Mouse (Mus musculus) forebrain, embryonic 12.5 days (tissue): ENCODE results near the gene Sesn1. TPM values are rescaled to one million over a fixed set of nuclear protein-coding genes. Genes with fewer than 3 reads are reported as not detected.

Source experiments
- ATAC-seq: fragments of 200-750 bp; cut with Nextera tagmentation; 2 replicates; pipeline ENCODE4 v1.8.0; 2017; ENCODE audit warnings: moderate TSS enrichment; ENCODE audit not compliant: low FRiP score
- H3K27ac ChIP-seq: fragments of 300-500 bp; sonication (generic); 2 replicates; pipeline ENCODE4 v1.5.1; 2016; ENCODE audit warnings: mild to moderate bottlenecking
- H3K27me3 ChIP-seq: fragments of 300-500 bp; sonication (generic); 2 replicates; pipeline ENCODE4 v1.6.1; 2016; ENCODE audit warnings: mild to moderate bottlenecking
- H3K36me3 ChIP-seq: fragments of 300-500 bp; sonication (generic); replicated peaks from 2 replicates; pipeline ENCODE4 v1.6.1; 2016; ENCODE audit warnings: mild to moderate bottlenecking
- H3K4me1 ChIP-seq: fragments of 300-500 bp; sonication (generic); 2 replicates; pipeline ENCODE4 v1.6.1; 2016
- H3K4me2 ChIP-seq: fragments of 300-500 bp; sonication (generic); 2 replicates; pipeline ENCODE4 v1.6.1; 2016; ENCODE audit warnings: mild to moderate bottlenecking, moderate library complexity
- H3K4me3 ChIP-seq: fragments of 300-500 bp; sonication (generic); replicated peaks from 2 replicates; pipeline ENCODE4 v1.5.1; 2016; ENCODE audit warnings: mild to moderate bottlenecking
- H3K9ac ChIP-seq: fragments of 300-500 bp; sonication (generic); 2 replicates; pipeline ENCODE4 v1.6.1; 2016; ENCODE audit warnings: mild to moderate bottlenecking
- H3K9me3 ChIP-seq: fragments of 300-500 bp; sonication (generic); 2 replicates; pipeline ENCODE4 v1.6.1; 2016
- WGBS: fragments of 180-500 bp; shearing (Covaris S2); methylation state at CpG from one replicate; pipeline ENCODE4 v1.1.7; 2016; 5-methylcytosine and 5-hydroxymethylcytosine counted together
- polyA plus RNA-seq: library from polyadenylated mRNA; unstranded; fragments of >200 nt; fragmentation: Nextera tagmentation; extraction: Ambion mirVana; gene quantifications from 2 replicates; pipeline ENCODE4 v1.2.1, GENCODE M21; 2016

Sesn1 gene
- polyA plus RNA-seq, 1 experiment from 2014 or later = 34.0 TPM

- no peak for ATAC-seq
- Histone ChIP-seq H3K36me3 (no peaks in the 10 kb centered on the region), H3K27me3 (no peaks in the 10 kb centered on the region), H3K4me1 (no peaks in the 10 kb centered on the region), H3K4me2 (no peak overlapping the region), H3K9ac (no peak overlapping the region), H3K9me3 (no peaks in the 10 kb centered on the region), H3K27ac (no peak overlapping the region), H3K4me3 (no peak overlapping the region)
- 90% methylated on average over 10 of the region's 10 CpGs for WGBS
Measured at GRCm38 (mm10) chr10:41825041-41825440, 15.3 kb downstream of the Sesn1 start.

DNA sequence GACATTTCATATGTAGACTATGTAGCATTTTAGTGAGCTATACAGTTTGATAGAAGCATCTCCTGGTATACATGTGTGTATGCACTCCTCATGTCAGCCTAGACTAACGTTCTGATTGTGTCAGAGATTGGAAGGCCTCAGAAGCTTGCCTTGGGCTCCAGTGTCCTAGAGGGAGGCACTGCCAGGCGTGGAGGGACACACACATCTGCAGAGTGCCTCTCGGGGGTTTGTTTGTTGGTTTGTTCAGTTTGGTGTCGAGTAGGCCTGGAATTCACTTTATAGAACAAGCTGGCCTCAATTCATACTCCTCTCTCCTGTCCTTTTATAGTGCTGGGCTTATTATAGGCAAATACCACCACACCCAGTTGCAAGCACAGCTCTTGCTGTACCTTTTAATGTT, 16.3 kb downstream of the Sesn1 start:
- WGBS = 86% methylated on average over 4 of the region's 4 CpGs
- Histone ChIP-seq H3K27ac (no peak overlapping the region), H3K9me3 (no peaks in the 10 kb centered on the region), H3K4me2 (no peak overlapping the region), H3K4me1 (no peaks in the 10 kb centered on the region), H3K36me3 (no peaks in the 10 kb centered on the region), H3K4me3 (no peak overlapping the region), H3K9ac (no peak overlapping the region), H3K27me3 (no peaks in the 10 kb centered on the region)
- ATAC-seq = no peak

- Histone ChIP-seq H3K4me3 (no peak overlapping the region), H3K27me3 (no peaks in the 10 kb centered on the region), H3K9me3 (no peaks in the 10 kb centered on the region), H3K36me3 (no peaks in the 10 kb centered on the region), H3K4me2 (no peak overlapping the region), H3K4me1 (no peaks in the 10 kb centered on the region), H3K9ac (no peak overlapping the region), H3K27ac (no peak overlapping the region)
- ATAC-seq = no peak
- 88% methylated on average over 6 of the region's 6 CpGs for WGBS
Measured at GRCm38 (mm10) chr10:41826526-41827116, 16.9 kb downstream of the Sesn1 start.

GRCm38 (mm10) chr10:41827784-41828183, 18.0 kb downstream of the Sesn1 start:
- Histone ChIP-seq H3K4me1 (no peaks in the 10 kb centered on the region), H3K4me3 (no peak overlapping the region), H3K9ac (no peak overlapping the region), H3K27me3 (no peaks in the 10 kb centered on the region), H3K36me3 (no peaks in the 10 kb centered on the region), H3K4me2 (no peak overlapping the region), H3K27ac (no peak overlapping the region), H3K9me3 (no peaks in the 10 kb centered on the region)
- WGBS = 91% methylated on average over 4 of the region's 4 CpGs
- ATAC-seq = no peak

GRCm38 (mm10) chr10:41829191-41829590, 19.5 kb downstream of the Sesn1 start:
- Histone ChIP-seq H3K36me3 (no peaks in the 10 kb centered on the region), H3K27me3 (no peaks in the 10 kb centered on the region), H3K4me3 (no peak overlapping the region), H3K4me2 (no peak overlapping the region), H3K9ac (no peak overlapping the region), H3K27ac (no peak overlapping the region), H3K4me1 (no peaks in the 10 kb centered on the region), H3K9me3 (no peaks in the 10 kb centered on the region)
- WGBS = 87% methylated on average over 5 of the region's 5 CpGs
- ATAC-seq = no peak

- ATAC-seq = no peak
- no peaks in the 10 kb centered on the region for H3K9me3 ChIP-seq
- WGBS = 95% methylated on average over 2 of the region's 2 CpGs
- H3K4me2 ChIP-seq = no peak overlapping the region
- H3K9ac ChIP-seq = no peak overlapping the region
- H3K27me3 ChIP-seq = no peaks in the 10 kb centered on the region
- H3K27ac ChIP-seq = no peak overlapping the region
- no peak overlapping the region for H3K4me3 ChIP-seq
- H3K36me3 ChIP-seq = no peaks in the 10 kb centered on the region
- H3K4me1 ChIP-seq = no peaks in the 10 kb centered on the region
Measured at GRCm38 (mm10) chr10:41829980-41830379, 20.2 kb downstream of the Sesn1 start.

- no peak overlapping the region for H3K27ac ChIP-seq
- H3K9me3 ChIP-seq = no peaks in the 10 kb centered on the region
- H3K4me2 ChIP-seq = no peak overlapping the region
- H3K27me3 ChIP-seq = no peaks in the 10 kb centered on the region
- ATAC-seq = no peak
- no peaks in the 10 kb centered on the region for H3K4me1 ChIP-seq
- no peak overlapping the region for H3K4me3 ChIP-seq
- no peak overlapping the region for H3K9ac ChIP-seq
- no peaks in the 10 kb centered on the region for H3K36me3 ChIP-seq
- 73% methylated on average over 4 of the region's 4 CpGs for WGBS
Measured at GRCm38 (mm10) chr10:41830445-41830844, 20.7 kb downstream of the Sesn1 start.

DNA sequence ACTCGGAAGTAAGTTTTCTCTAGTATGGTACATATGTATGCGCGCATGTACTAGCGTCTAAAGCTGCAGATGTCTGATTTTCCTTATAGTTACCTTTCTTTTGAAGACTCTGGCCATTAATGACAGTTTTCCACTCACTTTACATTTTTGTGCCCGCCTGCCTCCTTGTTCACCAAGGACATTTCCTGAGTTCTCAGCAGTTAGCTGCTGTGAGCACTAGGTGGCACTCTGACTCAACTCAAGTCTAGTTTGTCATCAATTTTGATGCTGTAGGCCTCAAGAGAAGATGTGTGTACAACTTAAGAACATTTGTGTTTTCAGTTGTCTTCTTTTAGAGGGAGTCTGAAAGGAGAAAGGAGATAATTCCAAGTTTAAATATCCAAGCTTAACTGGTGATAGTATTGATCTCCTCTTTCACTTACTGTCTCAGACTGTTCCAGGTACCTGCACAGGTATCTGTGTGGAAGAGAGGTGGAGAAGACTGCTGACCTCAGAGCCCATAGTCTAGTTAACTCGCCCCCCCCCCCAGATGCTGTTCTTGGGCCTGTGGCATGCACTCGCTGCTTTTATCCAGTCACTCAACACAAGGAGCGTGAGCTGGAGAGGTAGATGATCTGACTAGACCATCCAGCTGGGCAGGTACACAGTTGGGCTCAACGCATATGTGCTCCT, 21.3 kb downstream of the Sesn1 start:
- Histone ChIP-seq H3K27me3 (no peaks in the 10 kb centered on the region), H3K4me1 (no peaks in the 10 kb centered on the region), H3K4me3 (no peak overlapping the region), H3K4me2 (no peak overlapping the region), H3K9ac (no peak overlapping the region), H3K9me3 (no peaks in the 10 kb centered on the region), H3K27ac (no peak overlapping the region), H3K36me3 (no peaks in the 10 kb centered on the region)
- WGBS = 49% methylated on average over 9 of the region's 9 CpGs
- no peak for ATAC-seq

DNA sequence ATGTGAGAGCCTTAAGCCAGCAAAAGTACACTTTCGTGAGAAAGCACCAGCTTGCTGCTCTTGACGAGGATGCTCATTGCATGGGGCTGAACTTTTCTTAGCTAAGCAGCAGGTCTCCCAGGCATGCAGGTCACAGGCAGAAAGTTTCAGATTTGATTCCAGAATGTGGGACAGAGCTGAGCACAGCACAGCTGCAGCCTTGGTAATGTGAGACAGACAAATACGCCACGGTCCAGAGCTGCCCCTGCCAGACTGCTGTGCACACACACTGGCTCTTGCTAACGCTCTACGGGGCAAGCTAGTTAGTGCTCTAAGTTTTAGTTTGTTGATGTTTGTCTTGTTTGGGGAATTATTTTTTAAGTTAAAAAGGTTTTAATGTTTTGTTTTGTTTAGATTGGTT, 22.5 kb downstream of the Sesn1 start:
- H3K4me2 ChIP-seq = no peak overlapping the region
- no peak overlapping the region for H3K27ac ChIP-seq
- WGBS = 73% methylated on average over 6 of the region's 6 CpGs
- 0 out of 2 replicates have a peak, but pooled peaks cover 4% of the 10 kb centered on the region for H3K9me3 ChIP-seq
- H3K4me1 ChIP-seq = no peaks in the 10 kb centered on the region
- H3K27me3 ChIP-seq = no peaks in the 10 kb centered on the region
- H3K36me3 ChIP-seq = no peaks in the 10 kb centered on the region
- H3K4me3 ChIP-seq = no peak overlapping the region
- no peak for ATAC-seq
- H3K9ac ChIP-seq = no peak overlapping the region

DNA sequence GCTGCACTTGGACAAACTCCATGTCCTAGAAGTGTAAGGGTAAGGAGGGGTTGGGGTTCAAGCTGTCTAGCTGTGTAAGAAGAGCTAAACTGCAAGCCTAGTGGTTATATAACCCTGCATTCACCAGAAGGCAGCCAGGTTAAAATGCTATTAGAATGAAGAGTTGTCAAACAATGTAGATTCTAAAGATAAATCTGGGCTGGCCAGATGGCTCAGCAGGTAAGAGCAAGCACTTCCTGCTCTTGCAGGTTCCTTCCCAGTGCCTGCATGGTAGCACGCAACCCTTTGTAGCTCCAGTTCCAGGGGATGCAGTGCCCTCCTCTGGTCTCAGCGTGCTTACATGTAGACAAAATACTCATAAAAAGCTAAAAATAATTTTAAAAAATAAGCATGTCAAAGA, 24.4 kb downstream of the Sesn1 start:
- no peak overlapping the region for H3K4me3 ChIP-seq
- no peak overlapping the region for H3K27ac ChIP-seq
- no peak overlapping the region for H3K9ac ChIP-seq
- H3K36me3 ChIP-seq = no peaks in the 10 kb centered on the region
- no peaks in the 10 kb centered on the region for H3K27me3 ChIP-seq
- 91% methylated on average over 2 of the region's 2 CpGs for WGBS
- no peak overlapping the region for H3K4me2 ChIP-seq
- H3K4me1 ChIP-seq = no peaks in the 10 kb centered on the region; the same call in 1 of the 2 replicates
- ATAC-seq = no peak
- H3K9me3 ChIP-seq = 0 out of 2 replicates have a peak, but pooled peaks cover 4% of the 10 kb centered on the region

GRCm38 (mm10) chr10:41838911-41839310, 29.2 kb downstream of the Sesn1 start:
- Histone ChIP-seq H3K27me3 (no peaks in the 10 kb centered on the region), H3K27ac (no peak overlapping the region), H3K9me3 (0 out of 2 replicates have a peak, but pooled peaks cover 4% of the 10 kb centered on the region), H3K4me2 (no peak overlapping the region), H3K36me3 (no peaks in the 10 kb centered on the region), H3K4me3 (no peak overlapping the region), H3K9ac (no peak overlapping the region), H3K4me1 (no peaks in the 10 kb centered on the region; the same call in 1 of the 2 replicates)
- WGBS = 87% methylated on average over 4 of the region's 4 CpGs
- no peak for ATAC-seq

- WGBS = 95% methylated on average over 8 of the region's 8 CpGs
- H3K4me2 ChIP-seq = no peak overlapping the region
- no peak overlapping the region for H3K27ac ChIP-seq
- no peak for ATAC-seq
- H3K4me3 ChIP-seq = no peak overlapping the region
- H3K9me3 ChIP-seq = no peaks in the 10 kb centered on the region
- H3K4me1 ChIP-seq = no peaks in the 10 kb centered on the region
- H3K9ac ChIP-seq = no peak overlapping the region
- no peaks in the 10 kb centered on the region for H3K27me3 ChIP-seq
- H3K36me3 ChIP-seq = no peaks in the 10 kb centered on the region
Measured at GRCm38 (mm10) chr10:41847737-41848136, 38.0 kb downstream of the Sesn1 start.

- Histone ChIP-seq H3K27ac (no peak overlapping the region), H3K4me1 (no peaks in the 10 kb centered on the region), H3K9ac (no peak overlapping the region), H3K4me3 (no peak overlapping the region), H3K27me3 (no peaks in the 10 kb centered on the region), H3K36me3 (no peaks in the 10 kb centered on the region), H3K4me2 (no peak overlapping the region), H3K9me3 (no peaks in the 10 kb centered on the region)
- WGBS = 87% methylated on average over 2 of the region's 2 CpGs
- no peak for ATAC-seq
Measured at GRCm38 (mm10) chr10:41848721-41849120, 39.0 kb downstream of the Sesn1 start.
